Mouse (Mus musculus): ENCODE results near the gene Tgfbi. TPM values are rescaled to one million over a fixed set of nuclear protein-coding genes. Genes with fewer than 3 reads are reported as not detected.

Tgfbi gene
- polyA plus RNA-seq, 1 experiment from 2014 or later: 5.6 TPM

DNA sequence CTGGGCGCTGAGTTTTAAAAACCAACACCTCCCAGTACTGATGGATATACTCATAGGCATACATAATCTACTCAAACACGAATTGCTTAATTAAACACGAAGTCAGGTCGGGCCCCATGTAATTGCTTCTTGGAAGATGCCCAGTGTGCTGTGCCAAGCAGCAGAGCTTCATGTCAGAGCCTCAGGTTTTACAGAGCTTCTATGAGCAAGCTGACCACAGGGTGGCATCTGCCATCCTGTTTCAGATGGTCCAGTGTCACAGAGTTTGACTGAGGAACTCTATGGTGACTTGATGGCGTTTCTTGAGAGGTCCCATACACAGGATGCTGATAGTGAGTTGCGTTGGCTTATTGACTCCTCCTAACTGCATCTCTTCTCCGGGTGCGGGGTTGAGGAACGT lies 6.5 kb downstream of the Tgfbi start:
- Histone ChIP-seq H3K27ac (replicated peaks) (no peak overlapping the region), H3K27me3 (peaks cover 3% of the 10 kb centered on the region), H3K9me3 (no peaks in the 10 kb centered on the region), H3K4me1 (replicated peaks) (peaks cover 30% of the 10 kb centered on the region), H3K4me2 (no peak overlapping the region), H3K36me3 (no peaks in the 10 kb centered on the region), H3K4me3 (no peak overlapping the region), H3K9ac (no peak overlapping the region)
- 67% methylated on average over 9 of the region's 9 CpGs for WGBS
- no peak for ATAC-seq (ENCODE audit: low FRiP score, low read depth)

GRCm38 (mm10) chr13:56616386-56616785 lies 7.1 kb downstream of the Tgfbi start:
- H3K4me2 ChIP-seq: no peak overlapping the region
- H3K4me1 ChIP-seq (replicated peaks): peaks cover 30% of the 10 kb centered on the region
- no peaks in the 10 kb centered on the region; the same call in 1 of the 2 replicates for H3K27me3 ChIP-seq
- no peak overlapping the region for H3K9ac ChIP-seq
- no peak overlapping the region for H3K4me3 ChIP-seq
- ATAC-seq (ENCODE audit: low FRiP score, low read depth): no peak
- no peak overlapping the region for H3K27ac ChIP-seq (replicated peaks)
- no peaks in the 10 kb centered on the region for H3K36me3 ChIP-seq
- H3K9me3 ChIP-seq: no peaks in the 10 kb centered on the region
- WGBS: 65% methylated on average over 7 of the region's 7 CpGs

DNA sequence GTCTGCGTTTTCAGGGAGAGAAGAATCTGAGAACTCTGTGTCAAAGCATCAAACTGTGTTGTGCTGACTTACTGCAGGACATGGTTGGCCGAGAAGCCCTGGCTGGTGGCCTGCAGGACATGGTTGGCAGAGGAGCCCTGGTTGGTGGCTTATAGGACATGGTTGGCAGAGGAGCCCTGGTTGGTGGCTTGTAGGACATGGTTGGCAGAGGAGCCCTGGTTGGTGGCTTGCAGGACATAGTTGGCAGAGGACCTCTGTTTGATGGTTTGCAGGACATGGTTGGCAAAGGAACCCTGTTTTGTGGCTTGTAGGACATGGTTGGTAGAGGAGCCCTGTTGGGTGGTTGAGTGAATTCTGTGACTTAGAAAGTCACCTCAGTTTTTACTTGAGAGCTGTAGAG lies 7.9 kb downstream of the Tgfbi start:
- H3K9ac ChIP-seq: no peak overlapping the region
- H3K27me3 ChIP-seq: no peaks in the 10 kb centered on the region
- H3K9me3 ChIP-seq: no peaks in the 10 kb centered on the region
- H3K27ac ChIP-seq (replicated peaks): no peak overlapping the region
- no peak overlapping the region for H3K4me3 ChIP-seq
- no peak for ATAC-seq (ENCODE audit: low FRiP score, low read depth)
- no peak overlapping the region for H3K4me2 ChIP-seq
- WGBS: 85% methylated on average over 2 of the region's 2 CpGs
- H3K36me3 ChIP-seq: no peaks in the 10 kb centered on the region
- H3K4me1 ChIP-seq (replicated peaks): peaks cover 24% of the 10 kb centered on the region

- H3K27me3 ChIP-seq: no peaks in the 10 kb centered on the region
Measured at GRCm38 (mm10) chr13:56622201-56622757, 13.0 kb downstream of the Tgfbi start.

DNA sequence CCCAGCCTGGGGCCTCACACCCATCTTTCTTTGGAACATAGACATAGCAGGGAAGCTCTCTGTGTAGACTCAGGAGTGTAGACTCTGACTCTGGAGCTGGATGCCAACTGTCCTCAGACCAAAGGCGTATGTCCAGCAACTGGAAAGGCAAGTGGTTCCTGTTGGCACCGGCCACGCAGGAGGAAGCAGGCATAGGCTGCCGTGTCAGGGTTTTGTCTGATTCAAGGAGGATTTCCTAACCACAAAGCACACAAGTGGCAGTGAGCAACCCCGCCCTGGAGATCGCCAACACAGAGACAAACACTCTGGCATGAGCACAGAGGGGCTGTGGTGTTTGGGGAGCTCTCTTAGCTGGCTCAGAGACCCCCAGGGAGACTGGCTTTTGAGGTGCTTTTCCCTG lies 17.2 kb downstream of the Tgfbi start:
- H3K9ac ChIP-seq: no peak overlapping the region
- no peaks in the 10 kb centered on the region for H3K4me1 ChIP-seq (replicated peaks)
- H3K27ac ChIP-seq (replicated peaks): no peak overlapping the region
- no peaks in the 10 kb centered on the region for H3K9me3 ChIP-seq
- H3K4me3 ChIP-seq: no peak overlapping the region
- no peak overlapping the region for H3K4me2 ChIP-seq
- 80% methylated on average over 6 of the region's 6 CpGs for WGBS
- no peaks in the 10 kb centered on the region for H3K36me3 ChIP-seq
- no peak for ATAC-seq (ENCODE audit: low FRiP score, low read depth)
- H3K27me3 ChIP-seq: no peaks in the 10 kb centered on the region

More at GRCm38 (mm10) chr13:56622201-56622757, 13.0 kb downstream of the Tgfbi start:
- 66% methylated on average over 8 of the region's 8 CpGs for WGBS
- no peak overlapping the region for H3K4me3 ChIP-seq
- no peak overlapping the region for H3K9ac ChIP-seq
- no peaks in the 10 kb centered on the region for H3K9me3 ChIP-seq
- no peaks in the 10 kb centered on the region for H3K4me1 ChIP-seq (replicated peaks)
- no peak for ATAC-seq (ENCODE audit: low FRiP score, low read depth)
- H3K27ac ChIP-seq (replicated peaks): no peak overlapping the region
- no peak overlapping the region for H3K4me2 ChIP-seq
- H3K36me3 ChIP-seq: no peaks in the 10 kb centered on the region

DNA sequence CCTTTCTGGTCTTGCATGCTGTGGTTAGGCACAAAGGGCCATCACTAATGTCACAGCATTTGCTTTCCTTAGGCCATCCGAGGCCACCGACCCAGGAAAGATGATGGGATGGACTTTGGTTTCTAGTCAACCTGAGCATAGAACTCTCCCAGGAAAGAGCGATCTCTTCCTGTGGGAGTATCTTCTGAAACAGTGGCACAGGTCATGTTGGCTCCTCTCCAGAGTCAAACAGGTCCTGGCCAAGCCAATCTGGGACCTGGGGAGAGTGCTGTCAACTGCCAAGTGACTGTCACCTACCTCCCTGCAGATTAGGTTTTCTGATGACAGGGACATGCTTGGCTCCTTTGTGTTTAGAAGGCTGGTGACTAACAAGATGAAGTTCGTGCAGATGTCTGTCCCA lies 20.8 kb downstream of the Tgfbi start:
- no peaks in the 10 kb centered on the region for H3K9me3 ChIP-seq
- no peaks in the 10 kb centered on the region for H3K36me3 ChIP-seq
- WGBS: 88% methylated on average over 4 of the region's 4 CpGs
- H3K4me1 ChIP-seq (replicated peaks): peaks cover 5% of the 10 kb centered on the region; the same call in 1 of the 2 replicates
- no peaks in the 10 kb centered on the region for H3K27me3 ChIP-seq
- ATAC-seq (ENCODE audit: low FRiP score, low read depth): no peak
- no peak overlapping the region for H3K4me3 ChIP-seq
- no peak overlapping the region for H3K4me2 ChIP-seq
- H3K9ac ChIP-seq: no peak overlapping the region
- H3K27ac ChIP-seq (replicated peaks): no peak overlapping the region

- 44% methylated on average over 6 of the region's 6 CpGs for WGBS
- Histone ChIP-seq H3K9ac (no peak overlapping the region), H3K4me1 (replicated peaks) (peaks cover 7% of the 10 kb centered on the region; the same call in 1 of the 2 replicates), H3K4me3 (no peak overlapping the region), H3K27me3 (no peaks in the 10 kb centered on the region), H3K27ac (replicated peaks) (no peak overlapping the region), H3K4me2 (no peak overlapping the region), H3K9me3 (no peaks in the 10 kb centered on the region), H3K36me3 (no peaks in the 10 kb centered on the region)
- ATAC-seq (ENCODE audit: low FRiP score, low read depth): no peak
Measured at GRCm38 (mm10) chr13:56630552-56630951, 21.2 kb downstream of the Tgfbi start.

GRCm38 (mm10) chr13:56631332-56631731 lies 22.0 kb downstream of the Tgfbi start:
- Histone ChIP-seq H3K27me3 (no peaks in the 10 kb centered on the region), H3K9me3 (no peaks in the 10 kb centered on the region), H3K36me3 (no peaks in the 10 kb centered on the region), H3K4me2 (no peak overlapping the region), H3K27ac (replicated peaks) (no peak overlapping the region), H3K9ac (no peak overlapping the region), H3K4me1 (replicated peaks) (peaks cover 7% of the 10 kb centered on the region; the same call in 1 of the 2 replicates), H3K4me3 (no peak overlapping the region)
- WGBS: 91% methylated on average over 7 of the region's 7 CpGs
- ATAC-seq (ENCODE audit: low FRiP score, low read depth): no peak

- H3K4me3 ChIP-seq: no peak overlapping the region
- no peak overlapping the region for H3K27ac ChIP-seq (replicated peaks)
- no peak overlapping the region for H3K4me2 ChIP-seq
- H3K27me3 ChIP-seq: no peaks in the 10 kb centered on the region
- H3K9ac ChIP-seq: no peak overlapping the region
- H3K4me1 ChIP-seq (replicated peaks): peaks cover 7% of the 10 kb centered on the region; the same call in 1 of the 2 replicates
- H3K36me3 ChIP-seq: no peaks in the 10 kb centered on the region
- no peak for ATAC-seq (ENCODE audit: low FRiP score, low read depth)
- no peaks in the 10 kb centered on the region for H3K9me3 ChIP-seq
- WGBS: 44% methylated on average over 7 of the region's 7 CpGs
Measured at GRCm38 (mm10) chr13:56634139-56634615, 24.9 kb downstream of the Tgfbi start.

- Histone ChIP-seq H3K4me3 (no peak overlapping the region), H3K9ac (no peak overlapping the region), H3K4me1 (replicated peaks) (peaks cover 7% of the 10 kb centered on the region; the same call in 1 of the 2 replicates), H3K36me3 (no peaks in the 10 kb centered on the region), H3K9me3 (no peaks in the 10 kb centered on the region), H3K4me2 (no peak overlapping the region), H3K27ac (replicated peaks) (0 out of 2 replicates have a peak overlapping the region, but pooled peaks have one; percentile 20), H3K27me3 (no peaks in the 10 kb centered on the region)
- 59% methylated on average over 7 of the region's 7 CpGs for WGBS
- ATAC-seq (ENCODE audit: low FRiP score, low read depth): no peak
Measured at GRCm38 (mm10) chr13:56634920-56635319, 25.6 kb downstream of the Tgfbi start.

GRCm38 (mm10) chr13:56637027-56637426 lies 27.7 kb downstream of the Tgfbi start:
- Histone ChIP-seq H3K4me3 (no peak overlapping the region), H3K9ac (no peak overlapping the region), H3K27ac (replicated peaks) (no peak overlapping the region), H3K4me2 (no peak overlapping the region), H3K4me1 (replicated peaks) (peaks cover 7% of the 10 kb centered on the region; the same call in 1 of the 2 replicates), H3K27me3 (no peaks in the 10 kb centered on the region), H3K36me3 (no peaks in the 10 kb centered on the region), H3K9me3 (no peaks in the 10 kb centered on the region)
- WGBS: 97% methylated on average over 8 of the region's 8 CpGs
- ATAC-seq (ENCODE audit: low FRiP score, low read depth): no peak

DNA sequence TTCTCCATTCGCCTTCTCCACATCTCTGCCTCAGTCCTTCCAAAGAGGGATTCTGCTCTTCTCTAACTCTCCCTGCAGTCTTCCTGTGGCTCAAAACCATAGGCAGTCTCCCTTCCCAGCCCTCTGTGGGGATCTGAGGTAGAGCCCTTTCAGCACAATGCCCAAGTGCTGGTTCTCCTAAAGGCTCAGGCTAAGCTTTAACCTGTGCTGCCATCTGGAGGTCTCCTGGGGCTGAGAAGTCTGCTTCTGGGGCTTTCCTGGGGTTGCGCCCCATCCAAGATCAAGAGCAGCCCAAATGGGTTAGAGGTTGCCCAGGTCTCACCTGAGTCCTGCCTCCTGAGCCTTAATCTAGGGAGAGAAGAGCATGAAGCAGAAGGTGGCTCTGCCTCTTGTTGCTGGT lies 32.4 kb downstream of the Tgfbi start:
- no peak overlapping the region for H3K4me3 ChIP-seq
- no peak for ATAC-seq (ENCODE audit: low FRiP score, low read depth)
- H3K27me3 ChIP-seq: no peaks in the 10 kb centered on the region
- no peaks in the 10 kb centered on the region for H3K36me3 ChIP-seq
- H3K9me3 ChIP-seq: no peaks in the 10 kb centered on the region
- no peak overlapping the region for H3K27ac ChIP-seq (replicated peaks)
- H3K4me2 ChIP-seq: no peak overlapping the region
- H3K9ac ChIP-seq: no peak overlapping the region
- H3K4me1 ChIP-seq (replicated peaks): no peaks in the 10 kb centered on the region
- 93% methylated on average over 2 of the region's 2 CpGs for WGBS

- Histone ChIP-seq H3K9me3 (no peaks in the 10 kb centered on the region), H3K4me1 (replicated peaks) (peaks cover 12% of the 10 kb centered on the region; the same call in 1 of the 2 replicates), H3K27me3 (no peaks in the 10 kb centered on the region), H3K36me3 (no peaks in the 10 kb centered on the region), H3K27ac (replicated peaks) (no peak overlapping the region), H3K9ac (no peak overlapping the region), H3K4me3 (no peak overlapping the region), H3K4me2 (no peak overlapping the region)
- no peak for ATAC-seq (ENCODE audit: low FRiP score, low read depth)
- WGBS: 91% methylated on average over 3 of the region's 3 CpGs
Measured at GRCm38 (mm10) chr13:56644031-56644430, 34.7 kb downstream of the Tgfbi start.

Data from hindbrain, embryonic 15.5 days (tissue).